In genomic region chrX:142967067-142967466, GRCm38 (mm10) we compare ENCODE assay signal across 8 mouse cellular contexts. TPM values are rescaled to one million over a fixed set of nuclear protein-coding genes. Genes with fewer than 3 reads are reported as not detected.
DNase-seq lines count a peak whose midpoint lies in the region; ATAC-seq and TF ChIP-seq lines count a peak whose summit lies in the region.

No protein-coding gene starts in this region.

- ATAC-seq in intestine, embryonic 15.5 days = peak; percentile 42; the same call in 1 of the 2 replicates
- ATAC-seq in midbrain, embryonic 11.5 days (ENCODE audit: low FRiP score) = peak; percentile 35; the same call in 1 of the 2 replicates

- H3K27me3 ChIP-seq in thymus, adult 2 months (ENCODE audit: control insufficient read depth, insufficient read depth, low read length) = no peaks in the 10 kb centered on the region
- H3K27me3 ChIP-seq in intestine, embryonic 15.5 days (replicated peaks) = no peaks in the 10 kb centered on the region
- H3K27me3 ChIP-seq in midbrain, embryonic 11.5 days (ENCODE audit: control insufficient read depth, insufficient read depth, low read length) = peaks cover 8% of the 10 kb centered on the region

- no peak for TF ChIP-seq CTCF in thymus, adult 2 months (IDR thresholded peaks at IDR 0.05; ENCODE audit: borderline replicate concordance, control insufficient read depth, extremely low read depth, insufficient read depth, low read length, poor library complexity)

- H3K4me1 ChIP-seq in thymus, adult 2 months (replicated peaks; ENCODE audit: control insufficient read depth, insufficient read depth, low read length) = no peaks in the 10 kb centered on the region
- H3K4me1 ChIP-seq in intestine, embryonic 15.5 days (replicated peaks) = no peaks in the 10 kb centered on the region
- H3K4me1 ChIP-seq in midbrain, embryonic 11.5 days (ENCODE audit: control insufficient read depth, insufficient read depth, low read length) = no peaks in the 10 kb centered on the region

- no peak overlapping the region for H3K27ac ChIP-seq in thymus, adult 2 months (ENCODE audit: control insufficient read depth, insufficient read depth, low read length)
- H3K27ac ChIP-seq in intestine, embryonic 15.5 days = no peak overlapping the region
- H3K27ac ChIP-seq in midbrain, embryonic 11.5 days (ENCODE audit: low read depth, low read length) = no peak overlapping the region

- H3K9ac ChIP-seq in intestine, embryonic 15.5 days = no peak overlapping the region
- H3K9ac ChIP-seq in midbrain, embryonic 11.5 days (ENCODE audit: low read length) = peak overlapping the region; percentile 20; the same call in 1 of the 2 replicates

- WGBS in thymus, adult 2 months = 17% methylated on average over 7 of the region's 7 CpGs
- 50% methylated on average over 7 of the region's 7 CpGs for WGBS in intestine, embryonic 15.5 days
- 56% methylated on average over 7 of the region's 7 CpGs for WGBS in midbrain, embryonic 11.5 days

- peak; percentile 14 for DNase-seq in cerebellum, adult 11 months
- no peak for DNase-seq in cerebellum, adult 9-10 months
- DNase-seq in thymus, adult 2 months = peak; percentile 3
- DNase-seq in thymus, postnatal 25 days = no peak
- peak; percentile 84 for DNase-seq in midbrain, embryonic 11.5 days (ENCODE audit: low spot score, missing footprints)
- no peak for DNase-seq in right cerebral cortex, postnatal 25 days
- DNase-seq in adrenal gland, adult (ENCODE audit: inconsistent age in 2 of 2, low spot score in 1 of 2) = no peak

- H3K36me3 ChIP-seq in thymus, adult 2 months (ENCODE audit: control insufficient read depth, insufficient read depth, low read length) = no peaks in the 10 kb centered on the region
- H3K36me3 ChIP-seq in intestine, embryonic 15.5 days = no peaks in the 10 kb centered on the region
- no peaks in the 10 kb centered on the region for H3K36me3 ChIP-seq in midbrain, embryonic 11.5 days (ENCODE audit: control insufficient read depth, insufficient read depth, low read length)

- peak overlapping the region; percentile 47 for H3K4me3 ChIP-seq in thymus, adult 2 months (ENCODE audit: control insufficient read depth, insufficient read depth, low read length)
- peak overlapping the region; percentile 61 for H3K4me3 ChIP-seq in intestine, embryonic 15.5 days (replicated peaks)
- H3K4me3 ChIP-seq in midbrain, embryonic 11.5 days (ENCODE audit: low read depth, low read length) = peak overlapping the region; percentile 60

- H3K9me3 ChIP-seq in intestine, embryonic 15.5 days = no peaks in the 10 kb centered on the region
- H3K9me3 ChIP-seq in midbrain, embryonic 11.5 days (ENCODE audit: control insufficient read depth, low read length) = no peaks in the 10 kb centered on the region

- no peak for TF ChIP-seq POLR2A in thymus, adult 2 months (IDR thresholded peaks at IDR 0.05; ENCODE audit: control insufficient read depth, extremely low read depth, insufficient read depth, low read length, poor library complexity)

- peak overlapping the region; percentile 49 for H3K4me2 ChIP-seq in intestine, embryonic 15.5 days (replicated peaks)
- peak overlapping the region; percentile 39 for H3K4me2 ChIP-seq in midbrain, embryonic 11.5 days

RNA-seq across cellular contexts. Expression of gene Ammecr1, which starts 0.5 kb away (rescaled TPM):
- 2.4 and 3.3 TPM in 2 replicates for polyA plus RNA-seq in thymus, adult 2 months (2012; rRNA removed)
- 9.8 and 11.0 TPM in 2 replicates for polyA plus RNA-seq in intestine, embryonic 15.5 days (2015; fragmentation: Nextera tagmentation; extraction: Ambion mirVana)
- polyA plus RNA-seq in midbrain, embryonic 11.5 days (2014; fragmentation: Nextera tagmentation; extraction: Ambion mirVana) = 10.7 and 11.5 TPM in 2 replicates

Comparison
In these comparisons a context has a peak if more than half of its experiments do, and no peak if none do; other contexts are left out.
1. DNase-seq: peak in cerebellum, adult 11 months (single experiment), thymus, adult 2 months (single experiment) and midbrain, embryonic 11.5 days (single experiment); none in cerebellum, adult 9-10 months (single experiment), thymus, postnatal 25 days (single experiment), right cerebral cortex, postnatal 25 days (single experiment) and adrenal gland, adult (0 of 2).
2. Peak in every context shown above with its lines, with median percentiles within 50 percentile points of each other: H3K4me3 ChIP-seq.